Comparison of ENCODE assay signal across 17 mouse cellular contexts in genomic region chr13:91352311-91352710, GRCm38 (mm10).
A peak's percentile ranks its signal among the peaks of the same experiment; 100 is the strongest.
DNase-seq lines count a peak whose midpoint lies in the region; ATAC-seq and TF ChIP-seq lines count a peak whose summit lies in the region.
"Had no signal": no experiment of that assay in that cellular context is flagged by ENCODE, and none has a peak within 500 bp of the region (broad histone marks: within the 10 kb centered on the region; RNA-seq: fewer than 3 reads in every experiment).

No protein-coding gene starts in this region.

- DNase-seq in kidney, adult 11 months, result no peak
- DNase-seq in heart, adult 2 months, result peak; percentile 42 to 55
- DNase-seq in heart, postnatal 10 days, result peak; percentile 64 to 68
- DNase-seq in lung, postnatal 10 days, result peak; percentile 68
- DNase-seq in hindbrain, embryonic 10.5 days (ENCODE audit: low spot score), result no peak
- DNase-seq in retina, embryonic 14.5 days (ENCODE audit: low spot score), result no peak
- no peak for DNase-seq in testis, postnatal 14 days (ENCODE audit: low spot score)
- DNase-seq: adrenal gland, postnatal 14 days; cerebellum, postnatal 14 days; spleen, adult 18-20 months; thymus, adult 2 months had no signal

- no peak overlapping the region for H3K27ac ChIP-seq in kidney, embryonic 15.5 days
- no peak overlapping the region for H3K27ac ChIP-seq in heart, adult 2 months
- no peak overlapping the region for H3K27ac ChIP-seq in hindbrain, embryonic 10.5 days
- H3K27ac ChIP-seq: embryonic facial prominence, embryonic 12.5 days; forebrain, embryonic 10.5 days; hindbrain, embryonic 12.5 days; liver, embryonic 15.5 days; midbrain, embryonic 12.5 days had no signal

- H3K27me3 ChIP-seq in kidney, embryonic 15.5 days, result no peaks in the 10 kb centered on the region
- H3K27me3 ChIP-seq in heart, adult 2 months (ENCODE audit: control insufficient read depth, insufficient read depth, low read length), result no peaks in the 10 kb centered on the region
- no peaks in the 10 kb centered on the region for H3K27me3 ChIP-seq in hindbrain, embryonic 10.5 days (ENCODE audit: insufficient read depth, poor library complexity, severe bottlenecking)
- H3K27me3 ChIP-seq: embryonic facial prominence, embryonic 12.5 days; hindbrain, embryonic 12.5 days; liver, embryonic 15.5 days; midbrain, embryonic 12.5 days had no signal

- no peak overlapping the region for H3K9ac ChIP-seq in kidney, embryonic 15.5 days
- no peak overlapping the region for H3K9ac ChIP-seq in heart, adult 2 months (ENCODE audit: low read depth, low read length)
- H3K9ac ChIP-seq: embryonic facial prominence, embryonic 12.5 days; hindbrain, embryonic 12.5 days; liver, embryonic 15.5 days; midbrain, embryonic 12.5 days had no signal

- H3K4me1 ChIP-seq in kidney, embryonic 15.5 days, result no peaks in the 10 kb centered on the region
- no peaks in the 10 kb centered on the region for H3K4me1 ChIP-seq in heart, adult 2 months (ENCODE audit: control insufficient read depth, insufficient read depth, low read length)
- H3K4me1 ChIP-seq in hindbrain, embryonic 10.5 days (replicated peaks), result no peaks in the 10 kb centered on the region
- H3K4me1 ChIP-seq: embryonic facial prominence, embryonic 12.5 days; forebrain, embryonic 10.5 days; hindbrain, embryonic 12.5 days; liver, embryonic 15.5 days; midbrain, embryonic 12.5 days had no signal

- H3K4me2 ChIP-seq in kidney, embryonic 15.5 days, result no peak overlapping the region
- H3K4me2 ChIP-seq: embryonic facial prominence, embryonic 12.5 days; hindbrain, embryonic 12.5 days; liver, embryonic 15.5 days; midbrain, embryonic 12.5 days had no signal

- WGBS in kidney, embryonic 15.5 days, result 80% methylated on average over 8 of the region's 8 CpGs
- 57% methylated on average over 8 of the region's 8 CpGs for WGBS in heart, adult 2 months
- WGBS in hindbrain, embryonic 10.5 days, result 87% methylated on average over 8 of the region's 8 CpGs

- H3K36me3 ChIP-seq in kidney, embryonic 15.5 days, result no peaks in the 10 kb centered on the region
- H3K36me3 ChIP-seq in heart, adult 2 months (ENCODE audit: control insufficient read depth, insufficient read depth, low read length), result no peaks in the 10 kb centered on the region
- H3K36me3 ChIP-seq in hindbrain, embryonic 10.5 days, result no peaks in the 10 kb centered on the region
- H3K36me3 ChIP-seq: embryonic facial prominence, embryonic 12.5 days; forebrain, embryonic 10.5 days; hindbrain, embryonic 12.5 days; liver, embryonic 15.5 days; midbrain, embryonic 12.5 days had no signal

- no peaks in the 10 kb centered on the region for H3K9me3 ChIP-seq in kidney, embryonic 15.5 days (replicated peaks)
- H3K9me3 ChIP-seq in hindbrain, embryonic 10.5 days, result no peaks in the 10 kb centered on the region
- H3K9me3 ChIP-seq: embryonic facial prominence, embryonic 12.5 days; forebrain, embryonic 10.5 days; hindbrain, embryonic 12.5 days; liver, embryonic 15.5 days; midbrain, embryonic 12.5 days had no signal

- intact Hi-C loops in heart, adult 2 months (cut with DNase I), result no loop called here
- intact Hi-C loops in heart, postnatal 10 days (cut with DNase I), result no loop called here

- TF ChIP-seq EP300 in heart, adult 2 months (IDR thresholded peaks at IDR 0.05; ENCODE audit: insufficient read depth, low read depth, low read length), result no peak

- ATAC-seq in kidney, embryonic 15.5 days (replicated peaks; ENCODE audit: low FRiP score), result peak; percentile 71; the same call in 1 of the 2 replicates

- no peak overlapping the region for H3K4me3 ChIP-seq in kidney, embryonic 15.5 days (replicated peaks)
- H3K4me3 ChIP-seq in heart, adult 2 months, result no peak overlapping the region
- H3K4me3 ChIP-seq in hindbrain, embryonic 10.5 days, result no peak overlapping the region
- H3K4me3 ChIP-seq: embryonic facial prominence, embryonic 12.5 days; forebrain, embryonic 10.5 days; hindbrain, embryonic 12.5 days; liver, embryonic 15.5 days; midbrain, embryonic 12.5 days had no signal

- no peak for TF ChIP-seq CTCF in heart, adult 2 months (IDR thresholded peaks at IDR 0.05)

- H3K79me2 ChIP-seq in heart, adult 2 months (replicated peaks; ENCODE audit: control insufficient read depth, insufficient read depth, low read length), result no peaks in the 10 kb centered on the region

- no peak for TF ChIP-seq POLR2A in heart, adult 2 months (IDR thresholded peaks at IDR 0.05; ENCODE audit: insufficient read depth, low read depth, low read length)

Comparison
In these comparisons a context has a peak if more than half of its experiments do, and no peak if none do; other contexts are left out.
1. DNase-seq: peak in heart, adult 2 months (2 of 2), heart, postnatal 10 days (2 of 2) and lung, postnatal 10 days (single experiment); none in kidney, adult 11 months (single experiment), hindbrain, embryonic 10.5 days (single experiment), retina, embryonic 14.5 days (single experiment) and testis, postnatal 14 days (single experiment).